Mouse (Mus musculus) frontal cortex, adult 2 months (tissue): ENCODE measurements around the gene Lst1. TPM values are rescaled to one million over a fixed set of nuclear protein-coding genes. Genes with fewer than 3 reads are reported as not detected.

ENCODE experiments used
- DNase-seq, 2 experiments: peaks; one replicate each; pipeline ENCODE4 v3.0.0; 2022; ENCODE audit warnings: low spot score in 1 of 2; ENCODE audit errors: extremely low spot score in 1 of 2
- polyA plus RNA-seq: library from polyadenylated mRNA; depleted of rRNA; stranded (reverse); fragments of >200 nt; gene quantifications from 2 replicates; pipeline ENCODE4 v1.2.3, GENCODE M21; 2012

The Lst1 gene
- polyA plus RNA-seq, 1 experiment = 20.7 TPM

- DNase-seq = no peak
Observed at GRCm38 (mm10) chr17:35187345-35187744, 894 bp downstream of the Lst1 start.

DNA sequence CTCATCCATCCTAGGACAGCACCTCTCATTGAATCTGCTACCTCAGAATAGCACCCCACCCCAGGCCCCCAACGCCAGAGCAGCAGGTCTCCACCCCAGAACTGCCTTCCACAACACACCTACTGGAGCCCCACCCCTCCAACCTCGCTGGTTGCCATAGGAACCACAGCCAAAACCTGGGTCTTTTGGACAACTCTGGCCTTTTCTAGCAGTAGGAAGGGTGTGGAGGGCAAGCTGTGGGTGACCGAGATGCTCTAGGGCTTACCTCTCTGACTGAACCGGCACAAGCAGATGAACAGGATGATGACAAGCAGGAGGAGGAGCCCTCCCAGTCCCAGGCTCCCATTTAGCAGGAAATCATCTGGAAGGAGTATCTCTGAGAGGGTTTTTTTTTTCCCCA, 1.6 kb downstream of the Lst1 start:
- DNase-seq = no peak

- no peak for DNase-seq
Observed at GRCm38 (mm10) chr17:35185639-35186611, 2.3 kb downstream of the Lst1 start.

GRCm38 (mm10) chr17:35180093-35180492, 8.1 kb downstream of the Lst1 start:
- no peak for DNase-seq

DNA sequence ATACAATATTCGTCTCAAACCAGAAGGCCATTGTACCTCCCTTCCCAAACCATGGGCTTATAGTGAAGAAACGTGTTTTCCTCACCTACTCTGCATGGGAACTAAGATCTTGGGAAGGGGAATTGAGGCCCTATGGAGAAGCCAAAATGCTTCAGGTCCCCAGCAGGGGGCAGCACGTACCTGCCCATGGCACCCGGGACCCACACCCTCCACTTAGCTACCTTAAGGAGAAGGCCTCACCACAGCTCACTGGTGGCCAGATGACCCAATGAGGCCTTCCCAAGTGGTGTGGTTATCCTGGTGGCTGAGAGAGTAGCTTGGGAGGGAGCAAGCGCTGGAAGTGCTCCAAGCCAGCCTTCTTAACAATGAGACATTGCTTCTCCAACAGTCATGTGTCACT, 9.7 kb downstream of the Lst1 start:
- DNase-seq = peak in 1 of 2 experiments; percentile 72

GRCm38 (mm10) chr17:35175968-35176367, 12.3 kb downstream of the Lst1 start, which contains the start of gene Aif1:
Gene Aif1 (minus strand): TSS chr17:35176068.
- no peak for DNase-seq

DNA sequence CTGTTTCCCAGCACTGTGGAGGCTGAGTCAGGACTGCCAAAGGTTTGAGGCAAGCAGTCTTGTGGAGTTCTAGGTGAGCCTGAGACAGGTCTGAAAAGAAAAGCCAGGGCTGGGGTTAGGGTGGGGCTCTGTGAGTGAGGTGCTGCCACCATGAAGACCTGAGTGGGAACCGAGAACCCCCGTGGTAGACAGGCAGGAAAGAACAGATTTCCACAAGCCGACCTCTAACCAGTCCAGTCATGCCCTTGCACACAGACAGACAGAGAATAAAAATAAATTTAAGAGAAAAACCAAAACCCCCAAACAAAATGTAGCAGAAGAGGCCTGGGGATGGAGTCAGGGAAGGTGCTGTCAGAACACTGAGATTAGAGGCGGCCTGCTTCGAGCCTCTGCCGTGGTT, 12.9 kb downstream of the Lst1 start:
- DNase-seq = no peak

DNA sequence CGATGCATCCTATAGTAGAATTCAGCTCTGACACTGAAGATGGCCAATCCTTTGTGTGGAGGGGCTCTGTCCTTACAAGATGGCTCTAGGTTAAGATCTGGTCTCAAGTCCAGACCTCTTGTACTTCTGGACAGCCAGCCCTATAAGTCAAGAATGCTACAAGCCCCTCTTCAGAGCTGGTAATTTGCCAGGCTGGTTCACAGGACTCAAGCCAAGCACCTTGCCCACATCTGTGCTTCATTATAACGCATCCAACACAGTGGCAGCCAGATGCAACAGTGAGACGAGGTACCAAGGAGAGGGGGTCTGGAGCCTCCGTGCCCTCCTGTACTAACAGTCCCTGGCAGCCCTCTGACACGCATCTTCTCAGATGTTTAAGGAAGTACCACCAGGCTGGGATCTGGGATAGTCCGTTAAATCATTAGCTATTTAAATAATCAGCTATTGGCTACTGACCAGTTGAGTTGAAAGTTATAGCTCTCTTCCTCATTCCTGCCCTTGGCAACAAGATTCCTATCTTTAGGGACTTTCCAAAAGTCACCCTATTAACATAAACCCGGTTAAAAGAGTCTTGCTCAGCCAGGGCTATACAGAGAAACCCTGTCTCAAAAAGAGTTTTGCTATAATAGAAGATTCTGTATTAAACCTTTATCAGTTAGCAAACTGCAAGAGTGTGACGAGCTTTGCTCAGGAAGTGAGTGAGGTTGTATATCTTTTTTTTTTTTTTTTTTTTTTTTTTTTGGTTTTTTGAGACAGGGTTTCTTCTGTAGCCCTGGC, 13.8 kb downstream of the Lst1 start:
- DNase-seq = no peak

DNA sequence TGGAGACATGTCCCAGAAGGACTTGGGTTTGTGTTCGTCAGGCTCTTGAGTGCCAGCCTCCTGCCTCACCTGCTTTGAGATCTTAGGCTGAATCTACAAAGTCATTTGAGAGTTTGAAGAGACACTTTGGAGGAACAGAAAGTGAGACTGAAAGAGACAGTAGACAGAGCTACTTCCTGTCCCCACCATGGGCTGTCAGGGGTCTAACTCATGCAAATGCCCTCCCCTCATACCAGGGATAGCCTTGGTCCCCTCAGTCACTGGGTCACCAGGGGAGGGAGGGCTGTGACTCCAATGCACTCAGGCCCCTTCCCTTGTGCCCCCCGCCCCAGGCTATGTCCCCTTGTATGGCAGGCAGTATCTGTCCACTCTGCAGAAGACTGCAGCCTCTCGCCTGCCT, 14.9 kb downstream of the Lst1 start:
- DNase-seq = no peak

DNA sequence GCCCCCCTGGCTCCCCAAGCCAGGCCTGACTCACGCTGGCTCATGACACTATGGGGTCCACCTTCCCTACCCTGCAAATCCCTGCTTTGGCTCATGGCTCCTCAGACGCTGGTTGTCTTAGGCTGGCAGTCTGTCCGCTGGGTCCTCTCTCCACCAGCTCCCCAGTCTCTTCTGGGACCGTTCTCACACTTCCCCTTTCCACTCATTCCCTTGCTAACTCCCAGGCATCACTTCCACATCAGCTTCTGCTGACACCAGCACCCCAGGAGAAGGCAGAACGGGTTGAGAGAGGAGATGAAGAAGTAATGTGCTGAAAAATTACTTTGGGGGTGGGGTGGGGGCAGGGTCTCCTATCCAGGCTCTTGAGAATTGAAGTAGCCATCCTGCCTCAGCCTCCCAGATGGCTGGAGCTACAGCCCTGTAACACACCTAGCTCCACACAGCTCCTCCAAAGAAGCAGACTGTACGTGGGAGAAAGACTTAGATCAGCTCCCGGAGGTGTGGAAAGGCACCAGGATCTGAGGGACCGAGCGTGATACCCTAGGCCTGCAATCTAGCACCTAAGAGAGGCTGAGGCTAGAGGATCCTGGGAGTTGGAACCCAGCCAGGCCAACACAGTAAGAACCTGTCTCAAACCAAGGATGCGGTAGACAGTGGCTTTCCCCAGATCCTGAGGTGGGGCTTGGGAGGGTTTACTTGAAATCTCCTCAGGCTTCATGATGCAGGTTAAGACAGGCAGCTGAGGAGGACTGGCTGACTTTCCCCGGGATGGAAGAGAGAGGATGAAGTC, 15.6 kb downstream of the Lst1 start:
- peak in 1 of 2 experiments; percentile 68 for DNase-seq

DNA sequence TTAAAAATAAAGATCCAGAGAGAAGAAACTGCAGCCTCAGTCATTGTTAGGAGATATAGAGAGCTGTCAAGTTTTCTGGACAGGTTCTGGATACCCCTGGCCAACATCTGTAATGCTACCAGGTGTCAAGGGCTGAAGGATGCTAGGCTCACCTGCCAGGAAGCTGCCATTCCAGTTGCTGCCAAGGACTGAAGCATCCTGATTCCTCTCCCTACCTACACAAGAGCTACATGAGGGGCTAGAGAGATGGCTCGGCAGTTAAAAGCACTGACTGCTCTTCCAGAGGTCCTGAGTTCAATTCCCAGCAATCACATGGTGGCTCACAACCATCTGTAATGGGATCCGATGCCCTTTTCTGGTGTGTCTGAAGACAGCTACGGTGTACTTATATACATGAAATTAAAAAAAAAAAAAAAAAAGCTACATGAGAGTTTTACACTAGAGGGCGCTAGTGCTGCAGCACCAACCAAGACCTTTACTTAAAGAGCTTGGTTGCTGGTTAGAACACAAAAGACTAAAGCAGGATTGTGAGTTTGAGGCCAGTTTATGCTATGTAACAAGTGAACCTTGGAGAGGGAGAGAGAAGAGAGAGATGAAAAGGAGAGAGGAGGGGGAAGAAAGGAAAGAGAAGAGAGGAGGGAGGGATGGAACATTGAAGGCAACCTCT, 19.6 kb downstream of the Lst1 start:
- peak in 1 of 2 experiments; percentile 68 for DNase-seq

DNA sequence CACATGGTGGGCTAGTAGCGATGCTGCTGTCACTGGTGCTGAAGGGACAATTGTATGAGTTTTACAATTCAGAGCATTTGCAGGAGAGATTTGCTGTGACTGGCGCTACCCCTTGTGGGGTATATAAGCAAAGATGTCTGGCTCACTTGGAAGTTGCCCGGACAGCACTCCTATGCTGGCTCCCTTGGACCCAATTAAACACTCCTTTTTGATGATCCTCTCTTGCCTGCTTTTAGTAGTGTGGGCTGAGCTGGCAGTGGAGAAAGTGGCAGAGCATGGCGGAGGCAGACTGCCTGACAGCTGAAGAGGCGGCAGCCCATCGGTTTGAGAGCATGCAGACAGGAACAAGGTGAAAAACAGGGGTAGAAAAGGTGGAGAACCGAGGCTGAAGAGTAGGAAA, 20.4 kb downstream of the Lst1 start:
- peak in 1 of 2 experiments; percentile 66 for DNase-seq

GRCm38 (mm10) chr17:35166352-35167035, 21.7 kb downstream of the Lst1 start:
- DNase-seq = peak in 1 of 2 experiments; percentile 88

- no peak for DNase-seq
Observed at GRCm38 (mm10) chr17:35165451-35166155, 22.6 kb downstream of the Lst1 start.

GRCm38 (mm10) chr17:35164568-35165450, 23.4 kb downstream of the Lst1 start, which contains the start of gene Prrc2a:
Gene Prrc2a (minus strand): TSS chr17:35164897.
- peak; percentile 99 to 100 for DNase-seq

- no peak for DNase-seq
Observed at GRCm38 (mm10) chr17:35164218-35164567, 24.0 kb downstream of the Lst1 start.

- DNase-seq = no peak
Observed at GRCm38 (mm10) chr17:35163326-35164081, 24.7 kb downstream of the Lst1 start.
